Mouse (Mus musculus) intestine, postnatal 0 days (tissue): ENCODE results near the gene Safb2. TPM values are rescaled to one million over a fixed set of nuclear protein-coding genes. Genes with fewer than 3 reads are reported as not detected.

Source experiments
- ATAC-seq: fragments of 200-750 bp; cut with Nextera tagmentation; 2 replicates; pipeline ENCODE4 v1.8.0; 2017; ENCODE audit warnings: mild to moderate bottlenecking, moderate TSS enrichment, moderate library complexity
- H3K27ac ChIP-seq: fragments of 300-500 bp; sonication (generic); 2 replicates; pipeline ENCODE4 v1.5.1; 2014; ENCODE audit warnings: mild to moderate bottlenecking, low read depth, low read length, moderate library complexity
- H3K27me3 ChIP-seq: fragments of 300-500 bp; sonication (generic); replicated peaks from 2 replicates; pipeline ENCODE4 v1.6.1; 2014; ENCODE audit warnings: low read length, mixed read lengths; ENCODE audit not compliant: control insufficient read depth, insufficient read depth
- H3K36me3 ChIP-seq: fragments of 300-500 bp; sonication (generic); 2 replicates; pipeline ENCODE4 v1.6.1; 2014; ENCODE audit warnings: mild to moderate bottlenecking, moderate library complexity; ENCODE audit not compliant: control insufficient read depth, insufficient read depth
- H3K4me1 ChIP-seq: fragments of 300-500 bp; sonication (generic); replicated peaks from 2 replicates; pipeline ENCODE4 v1.6.1; 2014; ENCODE audit warnings: antibody characterized with exemption, low read length, mixed read lengths; ENCODE audit not compliant: control insufficient read depth, insufficient read depth
- H3K4me2 ChIP-seq: fragments of 300-500 bp; sonication (generic); replicated peaks from 2 replicates; pipeline ENCODE4 v1.6.1; 2014; ENCODE audit warnings: low read depth, mild to moderate bottlenecking, moderate library complexity
- H3K4me3 ChIP-seq: fragments of 300-500 bp; sonication (generic); 2 replicates; pipeline ENCODE4 v1.5.1; 2014; ENCODE audit warnings: low read depth, low read length
- H3K9ac ChIP-seq: fragments of 300-500 bp; sonication (generic); 2 replicates; pipeline ENCODE4 v1.6.1; 2014; ENCODE audit warnings: mild to moderate bottlenecking, low read depth, low read length
- H3K9me3 ChIP-seq: fragments of 300-500 bp; sonication (generic); 2 replicates; pipeline ENCODE4 v1.6.1; 2016; ENCODE audit warnings: mixed run types; ENCODE audit not compliant: control insufficient read depth
- CTCF ChIP-seq: sonication (generic); IDR thresholded peaks from 2 replicates; pipeline ENCODE4 v1.5.1; 2016; ENCODE audit warnings: low read depth, mild to moderate bottlenecking, control low read depth, antibody characterized with exemption, moderate library complexity
- WGBS: fragments of 180-500 bp; shearing (Covaris S2); extraction: QIAGEN DNeasy Blood & Tissue Kit; methylation state at CpG from one replicate; pipeline ENCODE4 v1.1.7; 2014; 5-methylcytosine and 5-hydroxymethylcytosine counted together
- polyA plus RNA-seq: library from polyadenylated mRNA; unstranded; fragments of >200 nt; fragmentation: Nextera tagmentation; extraction: Ambion mirVana; gene quantifications from 2 replicates; pipeline ENCODE4 v1.2.1, GENCODE M21; 2015

Gene Safb2
- polyA plus RNA-seq, 1 experiment from 2014 or later = 22.3 TPM

DNA sequence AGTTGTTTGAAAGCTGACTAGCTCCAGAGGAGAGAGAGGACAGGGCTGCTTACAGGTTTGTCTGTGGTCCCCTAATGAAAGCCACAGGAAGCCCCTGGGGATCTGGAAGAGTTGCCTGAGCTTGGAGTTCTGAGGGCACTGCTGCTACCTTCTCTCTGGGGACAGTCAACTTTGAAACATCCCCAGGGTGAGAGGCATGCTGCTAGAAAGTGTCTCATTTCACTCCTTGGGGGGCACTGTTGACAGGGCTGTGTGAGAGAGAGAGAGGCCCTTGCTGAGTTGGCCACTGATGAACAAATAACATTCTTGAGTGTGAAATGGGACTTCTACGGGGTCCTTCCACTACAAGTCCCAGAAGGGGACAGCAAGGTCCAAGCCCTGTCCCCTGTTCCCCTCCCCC, 3.4 kb upstream of the Safb2 start:
- no peak for TF ChIP-seq CTCF
- Histone ChIP-seq H3K9me3 (no peaks in the 10 kb centered on the region), H3K4me2 (no peak overlapping the region), H3K27ac (peak overlapping the region; percentile 54; the same call in 1 of the 2 replicates), H3K9ac (no peak overlapping the region), H3K36me3 (peaks cover 45% of the 10 kb centered on the region), H3K27me3 (no peaks in the 10 kb centered on the region), H3K4me3 (no peak overlapping the region), H3K4me1 (0 out of 2 replicates have a peak, but pooled peaks cover 4% of the 10 kb centered on the region)
- WGBS = 80% methylated on average over 1 of the region's 1 CpGs
- no peak for ATAC-seq

DNA sequence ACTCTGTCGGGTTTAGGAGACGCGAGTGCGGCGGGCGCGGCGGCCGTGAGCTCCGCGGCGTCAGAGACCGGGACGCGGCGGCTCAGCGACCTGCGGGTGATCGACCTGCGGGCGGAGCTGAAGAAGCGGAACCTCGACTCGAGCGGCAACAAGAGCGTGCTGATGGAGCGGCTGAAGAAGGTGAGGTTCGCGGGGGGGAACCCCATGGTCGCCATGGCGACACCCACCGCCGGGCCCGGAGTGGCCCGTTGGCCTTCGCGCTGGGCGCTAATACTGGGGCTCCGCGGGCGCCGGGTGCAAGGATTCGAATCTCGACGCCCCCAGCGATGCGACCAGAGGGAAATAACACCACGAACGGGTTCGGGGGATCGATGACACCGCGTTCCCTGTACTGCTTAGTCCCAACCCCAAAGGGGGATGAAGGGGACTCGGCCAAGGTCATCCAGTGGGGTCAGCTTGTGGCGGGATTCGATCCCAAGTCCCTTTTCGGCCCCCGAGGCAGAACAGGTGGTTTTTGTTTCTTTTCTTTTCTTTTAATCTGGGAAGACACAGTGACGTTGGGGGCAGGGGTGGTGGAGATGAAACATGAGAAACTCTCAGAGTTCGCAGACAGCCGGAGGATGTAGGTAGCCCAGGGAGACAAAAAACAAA, 911 bp upstream of the Safb2 start:
- H3K36me3 ChIP-seq = peaks cover 47% of the 10 kb centered on the region
- H3K9me3 ChIP-seq = no peaks in the 10 kb centered on the region
- WGBS = under 1% methylated on average over 61 of the region's 61 CpGs
- 0 out of 2 replicates have a peak, but pooled peaks cover 7% of the 10 kb centered on the region for H3K4me1 ChIP-seq
- peak; percentile 15; the same call in 1 of the 2 replicates for ATAC-seq
- H3K4me2 ChIP-seq = peak overlapping the region; percentile 70
- no peak for TF ChIP-seq CTCF
- peak overlapping the region; percentile 96 for H3K27ac ChIP-seq
- H3K27me3 ChIP-seq = no peaks in the 10 kb centered on the region
- peak overlapping the region; percentile 90 for H3K9ac ChIP-seq
- peak overlapping the region; percentile 95 for H3K4me3 ChIP-seq

DNA sequence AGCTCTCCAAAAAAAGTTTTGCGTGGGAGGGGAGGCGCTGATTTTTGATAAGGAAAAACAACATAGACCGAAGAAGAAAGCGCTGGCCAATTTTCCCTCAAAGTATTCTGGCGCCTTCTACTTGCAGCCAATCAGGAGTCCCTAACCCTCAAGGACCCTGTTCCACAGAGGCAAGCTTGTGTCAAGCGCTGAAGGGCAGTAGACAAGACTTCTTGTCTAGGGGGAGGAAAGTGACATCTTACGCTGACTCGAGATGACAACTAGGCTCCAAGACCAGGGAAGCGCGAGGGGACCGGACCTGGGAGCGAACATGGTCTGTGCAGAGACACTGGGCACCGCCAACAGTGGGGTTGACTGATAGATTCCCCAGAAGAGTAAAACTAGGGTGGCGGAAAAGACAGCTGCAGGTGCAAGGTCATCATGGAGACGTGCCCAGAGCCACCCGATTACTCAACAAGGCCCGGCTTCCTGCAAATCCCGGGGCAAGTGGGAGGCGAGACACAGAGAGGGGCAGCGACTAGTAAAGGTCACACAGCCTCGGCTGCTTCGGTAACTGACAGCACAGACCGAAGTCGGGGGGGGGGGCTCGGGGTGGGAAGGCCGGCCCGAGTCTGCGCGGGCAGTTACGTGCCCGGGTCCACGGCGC, 651 bp downstream of the Safb2 start:
- peak overlapping the region; percentile 96 for H3K27ac ChIP-seq
- peak overlapping the region; percentile 84 for H3K4me2 ChIP-seq
- H3K27me3 ChIP-seq = no peaks in the 10 kb centered on the region
- H3K9me3 ChIP-seq = no peaks in the 10 kb centered on the region
- 0 out of 2 replicates have a peak, but pooled peaks cover 7% of the 10 kb centered on the region for H3K4me1 ChIP-seq
- ATAC-seq = peak; percentile 1; the same call in 1 of the 2 replicates
- peaks cover 42% of the 10 kb centered on the region for H3K36me3 ChIP-seq
- WGBS = 1% methylated on average over 29 of the region's 33 CpGs
- peak overlapping the region; percentile 72 for H3K4me3 ChIP-seq
- TF ChIP-seq CTCF = no peak
- peak overlapping the region; percentile 79 for H3K9ac ChIP-seq

GRCm38 (mm10) chr17:56583071-56583470, 1.3 kb downstream of the Safb2 start:
- ATAC-seq = no peak
- TF ChIP-seq CTCF = no peak
- Histone ChIP-seq H3K9me3 (no peaks in the 10 kb centered on the region), H3K4me1 (0 out of 2 replicates have a peak, but pooled peaks cover 7% of the 10 kb centered on the region), H3K9ac (peak overlapping the region; percentile 79; the same call in 1 of the 2 replicates), H3K27ac (no peak overlapping the region), H3K27me3 (no peaks in the 10 kb centered on the region), H3K4me3 (peak overlapping the region; percentile 72), H3K4me2 (peak overlapping the region; percentile 84), H3K36me3 (peaks cover 42% of the 10 kb centered on the region)
- WGBS = 62% methylated on average over 1 of the region's 1 CpGs

DNA sequence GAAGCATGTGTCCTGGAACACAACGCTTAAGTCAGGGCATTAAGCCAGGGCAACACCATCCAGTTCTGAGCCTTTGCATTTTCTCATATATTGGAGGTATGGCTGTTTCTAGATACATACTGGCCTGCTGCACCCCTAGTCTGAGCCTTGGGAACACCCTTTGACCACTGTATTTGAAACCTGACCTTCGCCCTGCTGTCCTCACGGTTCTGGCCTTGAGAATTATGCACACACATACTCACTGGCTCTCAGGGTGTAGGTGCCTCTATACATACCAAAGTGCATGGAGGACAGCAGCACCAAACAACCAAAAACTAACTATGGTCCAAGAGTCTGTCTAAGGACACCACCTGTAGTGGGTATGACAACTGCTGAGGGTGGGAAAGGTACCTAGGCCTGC, 11.4 kb downstream of the Safb2 start:
- peak; percentile 26; the same call in 1 of the 2 replicates for ATAC-seq
- H3K4me3 ChIP-seq = no peak overlapping the region
- H3K4me2 ChIP-seq = no peak overlapping the region
- 67% methylated on average over 3 of the region's 3 CpGs for WGBS
- H3K36me3 ChIP-seq = peaks cover 81% of the 10 kb centered on the region
- H3K27ac ChIP-seq = peak overlapping the region; percentile 41
- no peaks in the 10 kb centered on the region for H3K27me3 ChIP-seq
- no peak overlapping the region for H3K9ac ChIP-seq
- no peaks in the 10 kb centered on the region for H3K9me3 ChIP-seq
- no peaks in the 10 kb centered on the region for H3K4me1 ChIP-seq
- no peak for TF ChIP-seq CTCF

- Histone ChIP-seq H3K36me3 (peaks cover 81% of the 10 kb centered on the region), H3K4me3 (no peak overlapping the region), H3K9me3 (no peaks in the 10 kb centered on the region), H3K9ac (no peak overlapping the region), H3K27ac (no peak overlapping the region; the same call in 1 of the 2 replicates), H3K4me1 (no peaks in the 10 kb centered on the region), H3K4me2 (no peak overlapping the region), H3K27me3 (no peaks in the 10 kb centered on the region)
- no peak for TF ChIP-seq CTCF
- WGBS = 14% methylated on average over 1 of the region's 1 CpGs
- ATAC-seq = no peak
Measured at GRCm38 (mm10) chr17:56572154-56572553, 12.2 kb downstream of the Safb2 start.
